Mouse (Mus musculus): ENCODE measurements around the gene Pcyt2.

Pcyt2 gene

DNA sequence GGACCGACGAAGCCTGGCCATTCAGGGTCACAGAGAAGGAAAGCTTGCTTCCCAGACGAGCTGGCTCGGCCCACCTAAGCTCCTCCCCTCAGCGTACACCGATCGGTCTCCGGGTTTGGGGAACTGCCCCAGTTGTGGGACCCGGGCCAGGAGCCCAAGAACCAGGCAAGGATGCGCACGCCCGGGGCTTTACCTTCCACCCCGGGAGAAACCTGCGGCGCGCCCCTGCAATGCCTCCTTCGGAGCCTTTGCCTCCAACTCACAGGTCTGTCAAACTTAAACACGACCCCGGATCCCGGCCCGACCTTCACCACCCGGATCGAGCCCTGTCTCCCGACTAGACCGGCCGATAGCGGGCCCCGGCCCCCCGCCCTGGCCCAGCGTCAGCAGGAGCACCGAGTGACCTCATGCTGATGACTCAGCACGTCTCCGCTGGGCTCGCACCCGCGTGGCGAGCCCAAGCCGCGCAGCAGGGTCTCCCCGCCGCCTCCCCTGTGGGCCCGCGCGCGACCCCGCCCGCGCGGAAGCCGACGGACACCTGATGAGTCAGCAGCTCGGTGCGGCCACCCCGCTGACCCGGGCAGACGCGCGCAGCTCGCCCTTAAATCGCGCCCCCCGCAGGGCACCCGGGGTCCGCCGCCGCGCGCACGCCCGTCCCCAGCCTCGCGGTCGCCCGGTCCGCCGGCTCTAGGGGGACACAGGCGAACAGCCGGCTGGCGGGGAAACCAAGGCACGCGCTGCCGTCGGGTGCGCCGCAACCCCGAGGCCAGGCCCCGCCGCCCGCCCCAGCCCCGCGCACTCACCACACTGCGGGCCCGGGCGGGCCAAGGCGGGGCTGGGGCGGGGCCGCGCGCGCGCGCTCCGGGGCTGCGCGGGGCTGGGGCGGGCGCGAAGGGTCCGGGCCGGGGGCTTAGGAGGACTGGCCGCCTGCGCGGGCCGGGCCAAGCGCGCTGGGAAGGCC is 15.1 kb upstream of the Pcyt2 start:
- peak; percentile 78 for DNase-seq (ENCODE audit: low spot score)

DNA sequence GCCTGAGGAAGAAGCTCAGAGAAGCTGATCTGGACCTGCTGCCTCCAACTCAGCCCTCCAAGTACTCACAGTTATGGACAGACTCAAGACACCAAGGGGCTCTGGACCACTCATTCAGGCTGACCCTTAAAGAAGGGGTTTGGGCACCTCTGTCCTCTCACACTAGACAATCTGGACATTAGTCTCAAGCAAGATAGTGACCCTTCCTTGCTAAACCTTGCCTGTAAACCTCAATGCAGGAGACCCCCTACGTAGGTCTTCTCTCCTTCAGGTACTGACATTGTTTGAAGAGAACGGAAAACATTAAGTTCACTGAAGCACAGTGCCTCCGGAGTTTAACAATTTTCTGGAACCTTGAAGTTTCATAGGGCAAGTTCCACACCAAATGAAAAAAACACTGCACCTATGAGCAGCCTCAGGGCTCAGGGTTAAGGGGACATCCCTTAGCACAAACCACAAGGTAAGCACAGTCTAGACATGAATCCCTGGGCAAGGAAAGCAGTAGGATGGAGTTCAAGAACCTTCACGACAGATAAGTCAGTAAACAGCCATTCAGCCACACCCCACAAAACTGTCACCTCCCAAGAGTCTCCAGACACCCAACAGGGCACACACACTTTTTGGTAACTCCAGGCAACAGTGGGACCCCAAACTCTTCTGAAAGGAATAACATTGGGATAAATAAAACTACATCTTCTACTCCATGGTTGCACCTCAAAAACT is 14.2 kb upstream of the Pcyt2 start:
- DNase-seq (ENCODE audit: low spot score): no peak

DNA sequence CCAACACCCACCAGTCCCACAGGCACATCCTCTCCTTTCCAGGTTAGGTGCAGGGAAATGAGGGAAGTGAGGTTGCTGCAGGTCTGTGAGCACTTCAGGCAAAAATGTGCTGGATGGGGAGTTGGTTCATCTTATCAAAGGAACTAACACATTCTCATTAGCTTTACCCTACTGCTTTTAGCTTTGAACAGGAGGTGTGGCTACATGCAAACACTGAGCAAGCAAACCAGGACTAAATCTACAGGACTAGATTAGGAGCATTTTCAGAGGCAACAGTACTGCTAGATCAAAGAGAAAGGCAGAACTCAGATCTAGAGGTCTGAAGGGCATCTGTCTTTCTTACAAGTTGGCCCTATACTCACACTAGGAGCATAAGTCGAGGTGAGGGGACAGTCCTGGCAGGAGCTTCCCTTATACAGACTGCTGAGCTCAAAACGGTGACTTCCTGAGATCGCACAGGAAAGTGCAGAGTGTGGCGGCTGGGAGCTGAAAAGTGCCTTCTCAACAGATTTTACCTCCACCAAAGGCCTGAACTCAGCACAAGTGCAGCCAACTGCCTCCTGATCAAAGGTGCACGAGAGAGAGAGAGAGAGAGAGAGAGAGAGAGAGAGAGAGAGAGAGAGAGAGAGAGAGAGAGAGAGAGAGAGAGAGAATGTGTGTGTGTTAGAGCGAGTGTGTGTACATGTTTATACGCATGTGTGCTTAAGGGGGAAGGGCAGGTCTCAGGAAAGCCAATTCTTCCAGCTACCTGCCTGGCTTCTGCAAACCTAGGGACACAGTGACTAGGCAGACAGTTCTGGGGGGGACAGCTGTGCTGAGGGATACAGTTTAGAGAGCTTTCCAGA is 13.4 kb upstream of the Pcyt2 start:
- DNase-seq (ENCODE audit: low spot score): no peak

DNA sequence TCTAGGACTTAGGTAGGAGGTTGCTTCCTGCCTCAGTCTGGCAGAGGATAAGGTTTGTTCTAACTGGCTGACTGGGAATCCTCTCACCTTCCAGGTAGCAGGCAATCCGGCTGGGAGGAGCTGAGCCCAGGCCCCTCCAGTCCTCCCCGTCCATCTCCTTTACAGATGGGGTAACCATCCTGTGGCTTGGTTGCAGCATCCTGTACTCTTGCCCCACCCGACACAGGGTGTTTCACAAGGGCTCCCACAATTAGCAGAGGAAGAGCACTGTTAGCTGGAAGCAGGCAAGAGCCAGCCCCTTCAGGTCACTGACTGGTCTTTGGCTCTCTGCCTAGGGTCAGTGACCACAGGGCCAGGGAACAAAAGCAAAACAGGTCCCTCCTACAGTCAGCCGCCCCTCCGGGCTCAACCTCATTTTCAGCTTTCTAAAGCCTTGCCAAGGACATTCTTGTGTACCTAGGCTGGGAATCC is 12.7 kb upstream of the Pcyt2 start:
- no peak for DNase-seq (ENCODE audit: low spot score)

DNA sequence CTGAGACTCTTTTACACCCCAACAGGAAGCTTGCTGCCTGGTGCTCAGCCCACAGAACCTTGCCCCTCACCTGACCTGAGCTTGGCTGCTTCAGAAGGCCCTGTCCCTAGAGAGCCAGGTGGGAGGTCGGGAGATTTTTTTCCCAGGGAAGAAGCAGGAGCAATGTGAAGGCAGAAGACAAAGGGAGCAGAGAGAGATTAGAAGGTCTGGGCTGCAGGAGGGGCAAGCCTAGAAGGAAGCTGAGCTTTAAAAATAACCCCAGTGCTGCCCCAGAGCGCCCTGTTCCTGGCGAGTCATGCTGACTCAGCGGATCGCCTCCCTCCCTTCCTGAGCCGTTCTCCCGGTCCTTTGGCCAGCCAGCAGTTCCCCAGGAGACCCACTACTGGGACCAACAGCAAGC is 12.2 kb upstream of the Pcyt2 start:
- DNase-seq (ENCODE audit: low spot score): no peak

GRCm38 (mm10) chr11:120629341-120629730 is 11.6 kb upstream of the Pcyt2 start:
- DNase-seq (ENCODE audit: low spot score): no peak

DNA sequence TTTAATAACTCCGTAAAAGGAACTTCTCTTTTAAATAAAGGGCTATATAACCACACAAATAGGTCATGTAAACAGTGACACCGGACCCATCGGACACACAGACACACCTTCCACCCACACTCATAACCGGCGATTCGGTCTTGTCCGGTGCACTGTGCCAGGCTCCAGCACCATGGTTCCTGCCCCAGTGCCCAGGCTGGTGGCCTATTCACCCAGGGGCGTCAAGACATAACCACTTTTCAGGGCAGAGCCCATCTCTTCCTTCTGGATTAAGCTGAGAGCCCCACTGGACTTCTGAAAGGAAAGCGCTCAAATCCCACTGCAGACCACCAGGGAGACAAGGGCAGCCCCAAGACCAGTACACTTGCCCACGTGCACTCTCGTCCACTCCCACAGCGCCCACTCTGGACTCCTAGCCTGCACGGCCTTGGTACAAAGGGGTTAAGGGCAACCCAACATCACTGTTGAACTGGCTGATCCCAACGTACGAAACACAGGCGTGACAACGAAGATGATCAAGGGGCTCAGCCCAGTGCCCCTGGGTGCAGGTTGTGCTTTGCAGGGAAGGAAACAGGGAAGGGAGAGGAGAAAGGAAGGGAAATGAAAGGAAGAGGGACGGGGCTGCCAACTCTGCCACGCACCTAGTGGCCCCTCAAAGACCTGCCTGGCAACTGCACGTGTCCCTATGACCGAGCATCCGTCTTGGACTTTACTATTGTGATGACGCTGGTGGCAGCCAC is 11.0 kb upstream of the Pcyt2 start:
- DNase-seq (ENCODE audit: low spot score): no peak

GRCm38 (mm10) chr11:120627468-120628300 is 9.9 kb upstream of the Pcyt2 start:
- no peak for DNase-seq (ENCODE audit: low spot score)

DNA sequence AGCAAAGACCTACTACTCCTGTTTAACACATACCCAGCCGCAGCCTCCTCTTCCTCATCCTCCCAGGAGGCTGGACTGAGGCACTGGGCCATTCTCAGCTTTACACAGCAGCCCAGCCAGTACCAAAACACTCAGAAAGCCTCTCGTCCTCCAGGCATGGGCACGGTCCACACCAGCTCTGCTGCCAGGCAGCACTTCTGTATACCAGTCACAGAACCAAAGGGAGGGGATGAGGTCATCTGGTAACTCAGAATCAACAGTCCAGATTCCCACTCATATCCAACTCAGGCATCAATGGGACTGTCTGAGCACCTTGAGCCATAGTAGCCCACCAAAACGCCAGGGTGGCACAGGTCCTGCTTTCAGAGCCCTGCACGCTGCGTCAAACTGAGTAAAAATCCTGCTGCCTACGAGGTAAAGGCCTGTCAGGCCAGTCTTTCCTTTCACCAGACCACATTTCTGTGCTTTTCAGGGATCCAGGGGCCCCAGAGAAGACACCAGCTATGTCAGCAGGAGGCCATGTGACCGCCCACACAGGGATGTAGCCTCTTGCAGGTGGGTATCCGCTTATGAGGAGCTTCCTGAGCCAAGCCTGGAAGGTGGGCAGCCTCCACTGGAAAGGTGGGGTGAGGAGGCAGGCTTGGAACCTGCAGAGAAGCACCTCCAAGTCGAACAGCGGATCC is 9.2 kb upstream of the Pcyt2 start:
- DNase-seq (ENCODE audit: low spot score): no peak

DNA sequence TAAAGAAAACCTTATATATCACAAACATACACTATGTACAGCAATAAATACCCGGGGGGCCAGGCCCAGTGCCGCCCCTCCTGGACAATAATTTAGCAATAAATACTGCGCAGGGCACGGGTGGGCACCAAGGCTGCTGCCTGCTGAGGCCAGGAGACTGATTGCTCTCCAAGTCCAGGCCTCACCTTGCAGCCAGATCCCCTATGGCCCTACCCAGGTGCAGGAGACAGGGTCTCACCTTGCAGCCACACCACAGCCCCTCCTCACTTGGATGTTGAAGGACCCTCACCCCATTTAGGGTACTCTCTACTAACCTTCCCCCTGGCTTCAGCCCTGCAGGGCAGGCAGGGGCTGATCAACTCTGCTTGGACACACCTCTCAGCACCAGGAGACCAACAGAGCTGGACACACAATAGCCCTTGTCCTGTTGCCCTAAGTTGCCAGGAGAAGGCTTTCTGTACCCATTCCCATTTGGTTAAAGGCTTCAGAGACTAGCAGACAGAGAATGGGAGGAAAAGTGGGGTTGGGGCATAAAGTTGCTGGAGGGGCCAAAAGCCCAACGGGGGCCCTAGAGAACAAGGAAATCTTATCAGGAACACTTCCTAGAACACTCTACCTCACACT is 7.5 kb upstream of the Pcyt2 start, which contains the start of gene Sirt7:
Sirt7 (minus strand) TSS at position 89 of the 624 bp plus-strand sequence.
- DNase-seq (ENCODE audit: low spot score): no peak

- peak; percentile 86 for DNase-seq (ENCODE audit: low spot score)
These were observed 7.0 kb upstream of the Pcyt2 start for GRCm38 (mm10) chr11:120624680-120625111.

GRCm38 (mm10) chr11:120623961-120624679 is 6.4 kb upstream of the Pcyt2 start:
- DNase-seq (ENCODE audit: low spot score): peak; percentile 67

GRCm38 (mm10) chr11:120622805-120623204 is 5.1 kb upstream of the Pcyt2 start:
- no peak for DNase-seq (ENCODE audit: low spot score)

GRCm38 (mm10) chr11:120620195-120620594 is 2.5 kb upstream of the Pcyt2 start:
- DNase-seq (ENCODE audit: low spot score): no peak

DNA sequence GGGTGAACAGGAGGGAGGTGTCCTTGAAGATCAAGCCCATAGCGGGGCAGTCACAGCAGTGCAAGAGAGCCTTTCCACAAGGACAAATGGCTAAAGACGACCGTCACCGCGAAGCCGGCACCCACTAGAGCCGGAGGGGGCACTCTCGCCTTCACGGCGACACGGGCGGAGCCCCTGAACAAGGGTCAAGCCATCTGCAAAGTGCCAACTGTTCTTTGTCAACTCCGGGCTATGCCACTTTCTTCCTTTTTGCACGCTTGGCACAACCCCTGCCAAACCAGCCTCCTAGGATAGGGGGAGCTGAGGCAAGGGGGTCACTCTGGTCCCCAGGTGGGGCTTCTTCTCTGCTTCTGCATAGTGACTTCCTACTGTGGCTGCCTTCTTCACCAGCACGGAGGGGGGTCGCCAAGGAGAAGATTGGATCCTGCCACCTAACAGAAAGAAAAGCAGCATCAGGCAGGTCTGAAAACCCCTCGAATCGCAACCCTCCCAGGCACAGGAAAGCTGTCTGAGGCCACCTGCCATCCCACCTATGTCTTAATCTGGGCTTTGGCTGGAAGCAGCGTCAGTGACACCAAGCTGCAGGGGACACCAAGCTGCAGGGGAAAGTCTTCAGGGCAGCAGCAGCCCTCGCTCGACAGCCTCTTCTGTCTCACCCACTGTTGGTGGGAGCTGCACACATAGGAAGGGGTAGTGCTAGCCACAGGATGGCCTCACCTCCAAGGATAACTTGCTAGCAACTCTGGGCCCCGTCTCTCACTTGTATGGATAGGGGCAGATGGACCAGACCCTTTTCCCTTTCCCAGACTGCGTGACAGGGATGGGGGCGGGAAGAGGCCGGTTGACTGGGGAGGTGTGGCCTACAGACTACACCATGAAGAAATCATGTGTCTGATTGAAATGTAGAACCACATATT is 1.1 kb upstream of the Pcyt2 start:
- DNase-seq (ENCODE audit: low spot score): no peak

DNA sequence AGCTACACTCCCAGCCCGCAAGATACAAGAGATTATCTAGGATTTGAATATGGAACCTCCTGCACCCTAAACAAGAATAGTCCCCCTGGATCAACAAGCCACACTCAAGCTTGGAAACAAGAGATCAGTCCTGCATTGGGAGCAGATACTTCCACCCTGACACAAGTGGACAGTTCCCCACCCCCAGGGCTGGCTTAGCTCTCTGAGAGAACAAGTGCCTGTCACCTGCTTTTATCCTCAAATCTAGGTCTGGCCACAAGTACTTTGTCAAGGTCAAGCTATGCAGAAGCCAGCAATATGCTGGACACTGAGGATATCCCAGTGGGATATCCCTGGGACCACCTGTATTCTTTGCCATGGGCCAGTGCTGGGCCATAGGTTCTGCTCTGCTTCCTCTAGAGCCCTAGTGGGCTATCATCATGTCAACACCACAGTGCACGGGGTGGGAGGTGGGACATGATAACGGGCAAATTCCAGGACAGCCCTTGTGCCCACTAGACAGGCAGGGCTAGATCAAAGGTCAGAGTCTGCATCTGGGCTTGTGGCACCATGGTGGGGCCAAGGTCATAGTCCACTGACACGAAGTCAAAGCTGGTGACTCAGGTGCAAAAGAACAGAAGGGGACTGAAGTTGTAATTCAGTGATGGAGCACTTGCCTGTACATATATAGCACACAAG is 980 bp downstream of the Pcyt2 start:
- no peak for DNase-seq (ENCODE audit: low spot score)
